Mouse (Mus musculus): Measurements from ENCODE around the gene Eif3i. TPM values are rescaled to one million over a fixed set of nuclear protein-coding genes. Genes with fewer than 3 reads are reported as not detected.

Eif3i gene
- polyA plus RNA-seq, 1 experiment from 2014 or later: 307 TPM

- peaks cover 37% of the 10 kb centered on the region for H3K36me3 ChIP-seq (ENCODE audit: insufficient read depth, low read length)
- WGBS: 80% methylated on average over 12 of the region's 12 CpGs
- ATAC-seq (ENCODE audit: low FRiP score, low TSS enrichment): peak; percentile 24; the same call in 1 of the 2 replicates
These were observed 8.7 kb upstream of the Eif3i start for GRCm38 (mm10) chr4:129609139-129609631.

DNA sequence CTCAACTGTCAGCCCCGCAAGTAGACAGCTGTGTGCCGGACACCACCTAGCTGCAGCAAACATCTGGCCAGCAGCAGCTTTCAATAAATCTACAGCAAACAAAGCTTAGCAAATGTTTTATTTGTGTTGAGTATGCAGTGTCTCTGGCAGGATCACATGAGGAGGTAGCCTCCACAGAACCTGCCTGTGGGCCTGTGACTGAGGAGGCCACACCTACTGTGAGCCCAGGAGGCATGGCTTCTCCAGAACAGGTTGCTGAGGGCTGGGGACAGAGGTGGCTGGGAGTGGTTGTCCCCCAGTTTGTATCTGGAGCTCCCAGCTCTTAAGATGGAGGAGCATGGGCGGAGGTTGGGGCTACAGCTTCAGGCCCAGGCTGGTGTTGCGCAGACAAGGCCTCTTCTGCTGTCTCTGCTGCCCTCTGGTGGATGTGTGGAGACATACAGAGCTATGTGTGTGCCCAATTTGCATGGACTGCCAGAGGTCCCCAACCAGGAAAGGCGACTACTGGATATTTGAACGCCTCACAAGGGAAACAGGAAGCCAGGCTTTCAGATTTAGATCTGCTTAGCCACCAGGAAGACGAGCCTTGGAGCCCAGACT lies 8.1 kb upstream of the Eif3i start:
- Histone ChIP-seq H3K9me3 (ENCODE audit: low read length) (no peaks in the 10 kb centered on the region), H3K4me3 (ENCODE audit: low read length) (no peak overlapping the region), H3K27ac (ENCODE audit: low read length) (0 out of 2 replicates have a peak overlapping the region, but pooled peaks have one; percentile 27), H3K27me3 (ENCODE audit: insufficient read depth, low read length) (no peaks in the 10 kb centered on the region), H3K9ac (replicated peaks; ENCODE audit: low read length) (no peak overlapping the region), H3K4me1 (ENCODE audit: insufficient read depth, low read length) (0 out of 2 replicates have a peak, but pooled peaks cover 2% of the 10 kb centered on the region), H3K36me3 (ENCODE audit: insufficient read depth, low read length) (peaks cover 43% of the 10 kb centered on the region), H3K4me2 (replicated peaks; ENCODE audit: low read depth, low read length) (no peak overlapping the region)
- ATAC-seq (ENCODE audit: low FRiP score, low TSS enrichment): peak; percentile 88
- WGBS: 34% methylated on average over 7 of the region's 7 CpGs

More at GRCm38 (mm10) chr4:129609139-129609631, 8.7 kb upstream of the Eif3i start:
- Histone ChIP-seq H3K9ac (replicated peaks; ENCODE audit: low read length) (no peak overlapping the region), H3K4me2 (replicated peaks; ENCODE audit: low read depth, low read length) (no peak overlapping the region), H3K27ac (ENCODE audit: low read length) (no peak overlapping the region), H3K4me1 (ENCODE audit: insufficient read depth, low read length) (no peaks in the 10 kb centered on the region), H3K9me3 (ENCODE audit: low read length) (no peaks in the 10 kb centered on the region), H3K4me3 (ENCODE audit: low read length) (no peak overlapping the region), H3K27me3 (ENCODE audit: insufficient read depth, low read length) (no peaks in the 10 kb centered on the region)

GRCm38 (mm10) chr4:129588865-129589264 lies 11.6 kb downstream of the Eif3i start:
- peaks cover 34% of the 10 kb centered on the region for H3K36me3 ChIP-seq (ENCODE audit: insufficient read depth, low read length)
- H3K27me3 ChIP-seq (ENCODE audit: insufficient read depth, low read length): no peaks in the 10 kb centered on the region
- H3K9me3 ChIP-seq (ENCODE audit: low read length): no peaks in the 10 kb centered on the region
- peaks cover 13% of the 10 kb centered on the region for H3K4me1 ChIP-seq (ENCODE audit: insufficient read depth, low read length)
- H3K9ac ChIP-seq (replicated peaks; ENCODE audit: low read length): no peak overlapping the region
- no peak overlapping the region for H3K4me2 ChIP-seq (replicated peaks; ENCODE audit: low read depth, low read length)
- no peak for ATAC-seq (ENCODE audit: low FRiP score, low TSS enrichment)
- H3K4me3 ChIP-seq (ENCODE audit: low read length): no peak overlapping the region
- 71% methylated on average over 4 of the region's 4 CpGs for WGBS
- H3K27ac ChIP-seq (ENCODE audit: low read length): no peak overlapping the region

GRCm38 (mm10) chr4:129586943-129587342 lies 13.5 kb downstream of the Eif3i start:
- Histone ChIP-seq H3K27me3 (ENCODE audit: insufficient read depth, low read length) (no peaks in the 10 kb centered on the region), H3K36me3 (ENCODE audit: insufficient read depth, low read length) (peaks cover 17% of the 10 kb centered on the region), H3K4me2 (replicated peaks; ENCODE audit: low read depth, low read length) (no peak overlapping the region), H3K4me1 (ENCODE audit: insufficient read depth, low read length) (peaks cover 13% of the 10 kb centered on the region), H3K9me3 (ENCODE audit: low read length) (no peaks in the 10 kb centered on the region), H3K9ac (replicated peaks; ENCODE audit: low read length) (no peak overlapping the region), H3K4me3 (ENCODE audit: low read length) (no peak overlapping the region), H3K27ac (ENCODE audit: low read length) (peak overlapping the region; percentile 58)
- 0 out of 2 replicates have a peak, but pooled peaks have one; percentile 37 for ATAC-seq (ENCODE audit: low FRiP score, low TSS enrichment)
- WGBS: 24% methylated on average over 1 of the region's 1 CpGs

DNA sequence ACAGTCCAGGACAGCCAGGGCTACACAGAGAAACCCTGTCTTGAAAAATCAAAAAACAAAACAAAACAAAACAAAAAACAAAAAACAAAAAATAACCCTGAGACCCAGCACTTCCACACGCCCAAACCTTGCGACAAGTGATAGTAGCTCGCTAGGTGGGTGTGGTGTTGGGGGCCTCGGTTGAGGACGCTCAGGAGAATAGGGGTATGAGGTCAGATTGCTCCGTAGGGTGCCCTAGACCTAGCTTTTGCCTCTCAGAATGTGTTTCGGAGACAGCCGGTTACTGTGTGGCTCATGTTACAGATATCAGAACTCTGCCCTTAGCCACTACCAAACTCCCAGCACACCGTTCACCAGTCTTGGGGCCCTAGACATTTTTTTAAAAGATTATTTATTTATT lies 14.7 kb downstream of the Eif3i start:
- peak overlapping the region; percentile 84; the same call in 1 of the 2 replicates for H3K27ac ChIP-seq (ENCODE audit: low read length)
- peak overlapping the region; percentile 81 for H3K4me2 ChIP-seq (replicated peaks; ENCODE audit: low read depth, low read length)
- H3K9me3 ChIP-seq (ENCODE audit: low read length): no peaks in the 10 kb centered on the region
- 63% methylated on average over 9 of the region's 9 CpGs for WGBS
- H3K9ac ChIP-seq (replicated peaks; ENCODE audit: low read length): peak overlapping the region; percentile 72
- peaks cover 13% of the 10 kb centered on the region for H3K4me1 ChIP-seq (ENCODE audit: insufficient read depth, low read length)
- ATAC-seq (ENCODE audit: low FRiP score, low TSS enrichment): no peak
- peak overlapping the region; percentile 59 for H3K4me3 ChIP-seq (ENCODE audit: low read length)
- H3K36me3 ChIP-seq (ENCODE audit: insufficient read depth, low read length): peaks cover 7% of the 10 kb centered on the region
- no peaks in the 10 kb centered on the region for H3K27me3 ChIP-seq (ENCODE audit: insufficient read depth, low read length)

DNA sequence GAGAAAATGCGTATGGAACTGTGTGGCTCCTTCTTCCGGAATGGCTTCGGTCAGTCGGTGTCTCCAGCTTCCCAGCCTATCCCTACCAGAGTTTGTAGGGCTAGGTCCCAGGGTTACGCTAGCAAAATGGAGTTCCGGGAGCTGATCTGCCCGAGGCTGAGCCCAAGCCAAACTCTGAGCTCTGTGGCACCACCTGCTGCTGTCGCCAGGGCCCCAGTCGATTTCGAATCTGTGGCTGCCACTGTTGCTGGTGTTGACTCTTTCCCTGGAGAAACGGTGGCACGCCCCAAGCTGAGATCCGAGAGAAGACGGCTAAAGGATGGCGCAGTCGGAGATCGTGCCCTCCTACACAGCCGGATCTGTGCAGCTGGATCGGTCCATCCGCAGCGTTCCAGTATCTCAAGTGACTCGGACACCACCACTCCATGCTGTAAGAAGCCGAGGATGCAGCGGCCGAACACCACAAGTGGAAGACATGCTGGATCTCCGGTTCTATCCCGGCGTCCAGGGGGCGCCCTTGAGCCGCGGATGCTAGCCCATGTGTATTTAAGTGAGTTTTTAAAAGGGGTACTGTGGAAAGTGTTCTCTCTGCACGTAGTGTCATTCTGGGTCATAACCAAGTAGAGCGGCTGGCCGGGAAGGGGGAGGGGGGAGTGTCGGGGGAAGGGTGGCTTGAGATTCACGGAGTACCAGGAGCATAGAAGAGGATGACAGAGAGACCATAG lies 15.4 kb downstream of the Eif3i start:
- peak; percentile 83 for ATAC-seq (ENCODE audit: low FRiP score, low TSS enrichment)
- no peaks in the 10 kb centered on the region for H3K27me3 ChIP-seq (ENCODE audit: insufficient read depth, low read length)
- WGBS: 2% methylated on average over 36 of the region's 36 CpGs

GRCm38 (mm10) chr4:129584370-129584769 lies 16.1 kb downstream of the Eif3i start:
- ATAC-seq (ENCODE audit: low FRiP score, low TSS enrichment): no peak
- peak overlapping the region; percentile 84 for H3K27ac ChIP-seq (ENCODE audit: low read length)
- 71% methylated on average over 1 of the region's 1 CpGs for WGBS
- no peaks in the 10 kb centered on the region for H3K36me3 ChIP-seq (ENCODE audit: insufficient read depth, low read length)
- H3K4me1 ChIP-seq (ENCODE audit: insufficient read depth, low read length): peaks cover 16% of the 10 kb centered on the region
- H3K9ac ChIP-seq (replicated peaks; ENCODE audit: low read length): peak overlapping the region; percentile 72
- peak overlapping the region; percentile 81 for H3K4me2 ChIP-seq (replicated peaks; ENCODE audit: low read depth, low read length)
- H3K27me3 ChIP-seq (ENCODE audit: insufficient read depth, low read length): no peaks in the 10 kb centered on the region
- peak overlapping the region; percentile 59 for H3K4me3 ChIP-seq (ENCODE audit: low read length)
- H3K9me3 ChIP-seq (ENCODE audit: low read length): no peaks in the 10 kb centered on the region

More for the DNA sequence above, 15.4 kb downstream of the Eif3i start:
- Histone ChIP-seq H3K4me3 (ENCODE audit: low read length) (peak overlapping the region; percentile 59), H3K4me1 (ENCODE audit: insufficient read depth, low read length) (peaks cover 16% of the 10 kb centered on the region), H3K9me3 (ENCODE audit: low read length) (no peaks in the 10 kb centered on the region), H3K4me2 (replicated peaks; ENCODE audit: low read depth, low read length) (peak overlapping the region; percentile 81), H3K36me3 (ENCODE audit: insufficient read depth, low read length) (no peaks in the 10 kb centered on the region), H3K9ac (replicated peaks; ENCODE audit: low read length) (peak overlapping the region; percentile 72), H3K27ac (ENCODE audit: low read length) (peak overlapping the region; percentile 84)

DNA sequence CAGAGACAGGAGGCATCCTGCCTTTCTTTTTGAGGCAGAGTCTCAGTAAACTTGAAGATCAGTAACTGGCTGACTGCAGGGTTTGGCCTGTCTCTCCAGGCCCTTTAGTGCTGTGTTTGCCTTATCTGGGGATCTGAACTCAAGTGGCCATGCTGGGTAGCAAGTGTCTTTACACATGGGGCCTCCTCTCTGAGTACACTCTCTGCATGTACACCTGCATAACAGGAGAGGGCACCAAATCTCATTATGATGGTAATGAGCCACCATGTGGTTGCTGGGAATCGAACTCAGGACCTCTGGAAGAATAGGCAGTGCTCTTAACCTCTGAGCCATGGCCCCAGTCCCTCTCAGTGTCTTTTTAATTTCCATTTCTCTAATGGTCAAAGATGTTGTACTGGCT lies 18.2 kb downstream of the Eif3i start:
- peaks cover 18% of the 10 kb centered on the region for H3K4me1 ChIP-seq (ENCODE audit: insufficient read depth, low read length)
- H3K4me3 ChIP-seq (ENCODE audit: low read length): no peak overlapping the region
- H3K27ac ChIP-seq (ENCODE audit: low read length): no peak overlapping the region
- H3K9ac ChIP-seq (replicated peaks; ENCODE audit: low read length): no peak overlapping the region
- H3K36me3 ChIP-seq (ENCODE audit: insufficient read depth, low read length): no peaks in the 10 kb centered on the region
- H3K4me2 ChIP-seq (replicated peaks; ENCODE audit: low read depth, low read length): no peak overlapping the region
- no peak for ATAC-seq (ENCODE audit: low FRiP score, low TSS enrichment)
- WGBS: 77% methylated on average over 1 of the region's 1 CpGs
- no peaks in the 10 kb centered on the region for H3K9me3 ChIP-seq (ENCODE audit: low read length)
- no peaks in the 10 kb centered on the region for H3K27me3 ChIP-seq (ENCODE audit: insufficient read depth, low read length)

GRCm38 (mm10) chr4:129580347-129580746 lies 20.1 kb downstream of the Eif3i start:
- Histone ChIP-seq H3K4me2 (replicated peaks; ENCODE audit: low read depth, low read length) (no peak overlapping the region), H3K9me3 (ENCODE audit: low read length) (no peaks in the 10 kb centered on the region), H3K27me3 (ENCODE audit: insufficient read depth, low read length) (no peaks in the 10 kb centered on the region), H3K27ac (ENCODE audit: low read length) (0 out of 2 replicates have a peak overlapping the region, but pooled peaks have one; percentile 48), H3K4me1 (ENCODE audit: insufficient read depth, low read length) (peaks cover 23% of the 10 kb centered on the region), H3K36me3 (ENCODE audit: insufficient read depth, low read length) (no peaks in the 10 kb centered on the region), H3K4me3 (ENCODE audit: low read length) (no peak overlapping the region), H3K9ac (replicated peaks; ENCODE audit: low read length) (no peak overlapping the region)
- WGBS: 64% methylated on average over 7 of the region's 7 CpGs
- no peak for ATAC-seq (ENCODE audit: low FRiP score, low TSS enrichment)

GRCm38 (mm10) chr4:129578466-129578865 lies 22.0 kb downstream of the Eif3i start, which contains the start of gene Fam167b:
TSS of gene Fam167b (minus strand) at chr4:129578549.
- Histone ChIP-seq H3K9ac (replicated peaks; ENCODE audit: low read length) (peak within 1 kb of the TSS; percentile 56), H3K27ac (ENCODE audit: low read length) (peak within 1 kb of the TSS; percentile 52), H3K4me3 (ENCODE audit: low read length) (peak within 1 kb of the TSS; percentile 34), H3K4me2 (replicated peaks; ENCODE audit: low read depth, low read length) (peak within 1 kb of the TSS; percentile 41), H3K27me3 (ENCODE audit: insufficient read depth, low read length) (no peaks in the 10 kb centered on the region), H3K9me3 (ENCODE audit: low read length) (no peaks in the 10 kb centered on the region), H3K36me3 (ENCODE audit: insufficient read depth, low read length) (no peaks in the 10 kb centered on the region), H3K4me1 (ENCODE audit: insufficient read depth, low read length) (peaks cover 17% of the 10 kb centered on the region)
- WGBS: 72% methylated on average over 5 of the region's 5 CpGs
- no peak for ATAC-seq (ENCODE audit: low FRiP score, low TSS enrichment)

Data from kidney, embryonic 16.5 days (tissue).